Mouse (Mus musculus): ENCODE measurements at regions not wholly inside any gene's neighbourhood (a gene's known extent, or its start where the extent isn't known, plus 50 kb on each side); places are given as distances from the start of the nearest gene placed in this dataset.
A peak's percentile ranks its signal among the peaks of the same experiment; 100 is the strongest.

GRCm38 (mm10) chr8:10794367-10795189 is 213.7 kb downstream of the Irs2 start:
- no peak for DNase-seq (ENCODE audit: extremely low spot score in 1 of 2, low spot score in 2 of 2)
- intact Hi-C loops (cut with DNase I): no loop called here

- intact Hi-C loops (cut with DNase I): no loop called here
- DNase-seq (ENCODE audit: extremely low spot score in 1 of 2, low spot score in 2 of 2): no peak
Measured at GRCm38 (mm10) chr8:10793670-10794366, 214.4 kb downstream of the Irs2 start.

- intact Hi-C loops (cut with DNase I): no loop called here
- DNase-seq (ENCODE audit: extremely low spot score in 1 of 2, low spot score in 2 of 2): no peak
Measured at GRCm38 (mm10) chr8:10788496-10789200, 219.6 kb downstream of the Irs2 start.

- intact Hi-C loops (cut with DNase I): no loop called here
- DNase-seq (ENCODE audit: extremely low spot score in 1 of 2, low spot score in 2 of 2): no peak
Measured at GRCm38 (mm10) chr8:10785801-10786200, 222.5 kb downstream of the Irs2 start.

DNA sequence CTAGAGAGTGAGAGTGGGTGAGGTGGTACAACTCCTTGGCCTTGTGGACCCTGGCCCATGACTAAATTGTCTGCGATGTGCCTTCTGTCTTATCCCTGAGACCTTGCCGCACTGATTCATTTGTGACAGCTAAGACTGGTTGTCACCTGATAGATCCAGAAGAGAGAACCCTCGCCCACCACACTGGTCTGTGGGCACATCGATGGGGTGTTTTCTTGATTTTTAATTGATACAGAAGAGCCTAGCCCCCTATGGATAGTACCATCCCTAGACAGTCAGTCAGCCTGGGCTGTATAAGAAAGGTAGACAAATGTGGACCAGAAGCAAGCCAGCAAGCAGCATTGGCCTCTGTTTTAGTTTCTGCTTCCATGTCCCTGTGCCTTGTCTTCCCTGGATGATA is 222.9 kb downstream of the Irs2 start:
- no peak for DNase-seq (ENCODE audit: extremely low spot score in 1 of 2, low spot score in 2 of 2)
- intact Hi-C loops (cut with DNase I): no loop called here

- DNase-seq (ENCODE audit: extremely low spot score in 1 of 2, low spot score in 2 of 2): no peak
- intact Hi-C loops (cut with DNase I): no loop called here
Measured at GRCm38 (mm10) chr8:10784481-10784880, 223.8 kb downstream of the Irs2 start.

GRCm38 (mm10) chr8:10781860-10782259 is 226.4 kb downstream of the Irs2 start:
- DNase-seq (ENCODE audit: extremely low spot score in 1 of 2, low spot score in 2 of 2): no peak
- intact Hi-C loops (cut with DNase I): no loop called here

GRCm38 (mm10) chr8:10779636-10780035 is 228.6 kb downstream of the Irs2 start:
- DNase-seq (ENCODE audit: extremely low spot score in 1 of 2, low spot score in 2 of 2): no peak

DNA sequence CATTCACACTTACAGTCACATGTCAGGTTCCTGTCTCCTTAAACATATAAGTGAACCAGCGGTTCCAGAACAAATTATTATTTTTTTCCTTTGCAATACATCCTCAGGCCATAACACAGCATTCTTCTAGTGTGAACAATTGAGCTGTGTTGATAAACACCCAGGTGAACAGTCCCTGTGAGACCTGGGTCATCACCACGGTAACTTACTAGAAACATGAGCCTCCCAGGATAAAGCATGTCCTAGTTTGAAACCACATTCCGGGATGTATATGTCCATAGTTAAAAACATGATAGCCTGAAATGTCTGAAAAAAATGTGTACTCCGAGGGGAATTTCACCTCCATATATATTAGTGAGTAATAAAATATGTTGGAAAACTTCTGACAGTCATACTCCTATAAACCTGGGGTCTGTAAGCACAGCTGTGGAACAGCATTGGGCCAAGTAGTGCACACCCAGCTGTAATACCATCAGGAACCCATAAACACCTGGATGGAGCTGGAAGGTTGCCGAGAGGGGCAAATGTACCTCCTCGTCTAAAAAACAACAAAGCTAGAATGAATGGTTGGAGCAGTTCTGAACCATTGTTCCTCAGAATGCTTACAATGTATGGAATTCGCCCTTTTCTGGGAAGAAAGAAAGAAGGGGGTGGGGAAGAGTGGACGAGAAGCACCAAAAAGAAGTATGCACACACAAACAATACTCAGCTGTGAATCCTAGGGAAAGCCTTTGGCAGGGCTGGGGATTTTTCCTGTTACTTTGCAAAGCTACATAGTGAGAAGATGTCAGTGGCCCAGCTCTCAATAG is 232.9 kb downstream of the Irs2 start:
- no peak for DNase-seq (ENCODE audit: extremely low spot score in 1 of 2, low spot score in 2 of 2)
- intact Hi-C loops (cut with DNase I): no loop called here

More at GRCm38 (mm10) chr8:10779636-10780035, 228.6 kb downstream of the Irs2 start:
- intact Hi-C loops (cut with DNase I): no loop called here

DNA sequence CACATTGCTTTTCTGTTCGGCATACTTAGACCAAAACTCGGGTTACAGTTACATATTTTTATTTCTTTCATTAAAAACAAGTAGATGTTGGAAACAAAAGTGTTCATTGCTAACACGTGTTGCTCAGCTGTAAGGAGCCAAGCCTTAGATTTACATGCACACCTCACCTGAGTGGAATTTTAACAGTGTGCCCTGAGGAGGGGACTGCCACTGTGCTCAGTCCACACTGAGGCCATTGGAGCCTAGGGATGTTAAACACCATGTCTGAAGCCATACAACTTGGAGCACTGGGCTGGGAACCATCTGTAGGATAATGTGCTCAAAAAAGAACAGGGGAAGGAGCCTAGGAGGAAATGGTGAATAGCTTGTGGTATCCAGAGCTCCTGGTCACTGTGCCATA is 233.5 kb downstream of the Irs2 start:
- intact Hi-C loops (cut with DNase I): no loop called here
- DNase-seq (ENCODE audit: extremely low spot score in 1 of 2, low spot score in 2 of 2): no peak

DNA sequence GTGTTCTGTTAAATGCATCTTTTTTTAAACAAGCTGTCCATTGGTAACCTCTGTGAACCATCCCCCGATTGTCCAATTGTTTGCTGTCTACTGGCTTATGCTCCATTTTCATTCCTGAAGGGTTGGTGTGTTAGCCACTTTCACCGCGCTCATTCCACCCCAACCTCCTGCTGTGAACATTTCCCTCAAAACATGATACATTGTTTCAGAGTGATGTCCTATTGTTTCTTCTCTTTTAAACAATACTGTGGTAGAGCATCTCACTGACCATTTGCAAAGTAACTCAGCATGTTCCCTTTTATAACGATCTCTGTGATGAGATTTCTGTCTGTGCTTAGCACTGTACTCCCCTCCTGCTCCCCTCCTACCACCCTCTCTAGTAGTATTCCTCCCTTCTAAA is 240.1 kb downstream of the Irs2 start:
- intact Hi-C loops (cut with DNase I): no loop called here
- no peak for DNase-seq (ENCODE audit: extremely low spot score in 1 of 2, low spot score in 2 of 2)

GRCm38 (mm10) chr8:10763907-10764306 is 244.4 kb downstream of the Irs2 start:
- intact Hi-C loops (cut with DNase I): no loop called here
- DNase-seq (ENCODE audit: extremely low spot score in 1 of 2, low spot score in 2 of 2): no peak

GRCm38 (mm10) chr8:10761694-10762305 is 246.5 kb downstream of the Irs2 start:
- no peak for DNase-seq (ENCODE audit: extremely low spot score in 1 of 2, low spot score in 2 of 2)
- intact Hi-C loops (cut with DNase I): no loop called here

DNA sequence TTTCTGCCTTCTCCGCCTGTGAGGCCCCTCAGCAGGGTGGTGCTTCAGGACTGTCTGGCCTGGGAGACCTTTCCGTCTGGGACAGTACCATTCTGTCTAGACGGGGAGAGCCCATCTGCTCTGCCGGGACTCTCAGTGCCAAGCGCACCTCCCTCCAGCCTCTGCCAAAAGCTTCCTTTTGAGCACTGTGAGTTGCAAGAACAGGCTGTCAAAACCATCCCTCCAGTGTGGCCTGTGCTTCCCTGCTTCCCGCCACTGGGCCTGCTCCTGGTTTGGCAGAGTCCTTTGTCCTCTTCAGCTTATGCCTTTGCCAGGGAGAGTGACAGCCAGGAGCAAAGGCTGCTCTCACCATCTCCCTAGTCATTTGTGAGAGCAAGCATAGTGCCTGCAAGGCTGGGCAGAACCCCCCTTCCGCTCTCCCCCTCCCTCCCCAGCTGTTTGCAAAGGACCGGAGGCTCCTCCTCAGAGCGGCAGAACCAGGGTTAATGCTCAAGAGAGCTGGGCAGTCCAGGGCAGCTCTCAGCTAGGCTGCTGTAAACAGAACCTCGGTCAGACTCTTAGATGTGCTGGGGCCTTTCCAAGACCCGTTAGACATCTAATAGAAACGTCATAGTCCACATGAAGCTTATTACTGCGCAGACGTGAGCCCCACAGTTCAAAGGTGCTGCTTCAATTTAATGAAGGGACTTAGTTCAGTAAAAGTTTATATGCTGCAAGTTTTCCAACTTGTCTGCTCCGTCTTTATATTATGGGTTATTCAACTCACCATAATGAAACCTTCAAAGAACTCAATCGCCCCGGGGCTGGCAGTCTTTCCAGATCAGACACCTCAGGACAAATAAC is 247.2 kb downstream of the Irs2 start:
- intact Hi-C loops (cut with DNase I): no loop called here
- DNase-seq (ENCODE audit: extremely low spot score in 1 of 2, low spot score in 2 of 2): peak in 1 of 2 experiments; percentile 38

DNA sequence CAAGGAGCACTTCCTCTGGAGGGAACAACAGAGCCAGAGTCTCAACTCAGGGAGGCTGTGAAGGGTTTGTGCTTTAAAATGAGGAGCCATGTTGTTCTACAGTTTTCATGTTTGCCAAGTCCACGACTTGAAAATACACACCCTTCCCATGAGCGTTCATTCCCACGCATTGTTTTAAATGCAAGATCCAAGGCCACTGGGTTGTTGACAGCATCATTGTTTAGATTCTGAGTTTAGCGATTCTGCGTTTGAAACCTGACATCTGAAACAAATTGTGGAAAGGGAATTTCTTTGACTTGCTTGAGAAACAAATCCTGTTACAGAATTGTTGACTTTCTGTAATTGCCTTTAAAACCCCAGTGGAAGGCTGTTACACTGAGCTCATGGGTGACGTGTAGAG is 248.0 kb downstream of the Irs2 start:
- intact Hi-C loops (cut with DNase I): no loop called here
- DNase-seq (ENCODE audit: extremely low spot score in 1 of 2, low spot score in 2 of 2): no peak

DNA sequence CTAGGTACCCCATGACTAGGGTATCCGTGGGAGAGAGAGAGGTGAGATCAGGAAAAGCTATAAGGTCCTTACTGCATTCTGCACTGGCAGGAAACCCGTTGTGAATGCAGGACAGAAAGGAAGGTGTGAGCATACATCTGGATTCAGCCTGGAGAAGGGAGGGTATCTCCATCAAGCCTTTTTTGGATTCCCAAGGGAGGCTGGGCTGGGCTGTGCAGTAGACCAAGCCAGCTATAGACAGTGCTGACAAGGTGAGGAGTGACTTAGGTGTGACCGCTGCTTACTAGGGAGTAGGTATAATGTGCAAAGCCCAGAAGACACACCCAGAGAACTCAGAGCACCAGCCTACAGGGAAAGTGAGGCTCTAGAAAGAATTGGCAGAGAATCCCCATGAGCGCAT is 250.1 kb downstream of the Irs2 start:
- no peak for DNase-seq (ENCODE audit: extremely low spot score in 1 of 2, low spot score in 2 of 2)
- intact Hi-C loops (cut with DNase I): no loop called here

GRCm38 (mm10) chr8:10754986-10755308 is 253.3 kb downstream of the Irs2 start:
- intact Hi-C loops (cut with DNase I): no loop called here
- DNase-seq (ENCODE audit: extremely low spot score in 1 of 2, low spot score in 2 of 2): no peak

Measured in left cerebral cortex, postnatal 10 days (tissue).